Mouse (Mus musculus) MEL-GATA-1-ER (cell line): ENCODE measurements at regions not wholly inside any gene's neighbourhood (a gene's known extent, or its start where the extent isn't known, plus 50 kb on each side); places are given as distances from the start of the nearest gene placed in this dataset.
A peak's percentile ranks its signal among the peaks of the same experiment; 100 is the strongest.
"Not testable (repeated sequence)": the region's sequence is repeated elsewhere in the genome, so short reads cannot be mapped to it uniquely, and the experiment has no call there.

Source experiments
- DNase-seq: peaks from one replicate; pipeline ENCODE4 v3.0.0-alpha.2; 2012; ENCODE audit warnings: low read depth; ENCODE audit errors: extremely low read depth

GRCm38 (mm10) chr15:24419186-24419585 is 994.4 kb downstream of the Basp1 start:
- DNase-seq: no peak

GRCm38 (mm10) chr15:24407691-24408090 is 1005.9 kb downstream of the Basp1 start:
- DNase-seq: peak; percentile 29

- DNase-seq: no peak
Observed at GRCm38 (mm10) chr15:24405305-24405704, 1008.3 kb downstream of the Basp1 start.

- no peak for DNase-seq
Observed at GRCm38 (mm10) chr15:24400088-24400487, 1013.5 kb downstream of the Basp1 start.

GRCm38 (mm10) chr15:24358398-24358797 is 1055.2 kb downstream of the Basp1 start:
- DNase-seq: no peak

GRCm38 (mm10) chr15:24348975-24349560 is 1064.5 kb downstream of the Basp1 start:
- no peak for DNase-seq

- peak; percentile 62 for DNase-seq
Observed at GRCm38 (mm10) chr15:24335876-24336275, 1077.7 kb downstream of the Basp1 start.

- DNase-seq: not testable (repeated sequence)
Observed at GRCm38 (mm10) chr15:24303123-24303522, 1110.4 kb downstream of the Basp1 start.

GRCm38 (mm10) chr15:24297236-24297635 is 1116.3 kb downstream of the Basp1 start:
- DNase-seq: no peak

GRCm38 (mm10) chr15:24296798-24297197 is 1116.8 kb downstream of the Basp1 start:
- no peak for DNase-seq

- DNase-seq: no peak
Observed at GRCm38 (mm10) chr15:24275100-24275499, 1138.5 kb downstream of the Basp1 start.

- DNase-seq: no peak
Observed at GRCm38 (mm10) chr15:24267360-24267759, 1146.2 kb downstream of the Basp1 start.
